Mouse (Mus musculus): ENCODE measurements at regions not wholly inside any gene's neighbourhood (a gene's known extent, or its start where the extent isn't known, plus 50 kb on each side); places are given as distances from the start of the nearest gene placed in this dataset.

- Histone ChIP-seq H3K9ac (ENCODE audit: low read depth, low read length) (no peak overlapping the region), H3K9me3 (ENCODE audit: control insufficient read depth, low read length) (no peaks in the 10 kb centered on the region), H3K4me2 (ENCODE audit: low read length) (no peak overlapping the region), H3K27ac (ENCODE audit: low read depth, low read length) (no peak overlapping the region), H3K36me3 (ENCODE audit: control insufficient read depth, insufficient read depth, low read length) (no peaks in the 10 kb centered on the region), H3K4me1 (ENCODE audit: control insufficient read depth, insufficient read depth, low read depth, low read length) (peaks cover 16% of the 10 kb centered on the region), H3K27me3 (replicated peaks; ENCODE audit: control insufficient read depth, insufficient read depth, low read length) (no peaks in the 10 kb centered on the region), H3K4me3 (ENCODE audit: low read length) (no peak overlapping the region)
- 38% methylated on average over 9 of the region's 9 CpGs for WGBS
- ATAC-seq, result no peak
Observed at GRCm38 (mm10) chr13:6465911-6466419, 82.0 kb upstream of the Pitrm1 start.

- no peak overlapping the region for H3K4me2 ChIP-seq (ENCODE audit: low read length)
- H3K9ac ChIP-seq (ENCODE audit: low read depth, low read length), result no peak overlapping the region
- H3K4me1 ChIP-seq (ENCODE audit: control insufficient read depth, insufficient read depth, low read depth, low read length), result peaks cover 27% of the 10 kb centered on the region
- H3K27ac ChIP-seq (ENCODE audit: low read depth, low read length), result no peak overlapping the region
- H3K36me3 ChIP-seq (ENCODE audit: control insufficient read depth, insufficient read depth, low read length), result no peaks in the 10 kb centered on the region
- WGBS, result 53% methylated on average over 11 of the region's 11 CpGs
- no peak overlapping the region for H3K4me3 ChIP-seq (ENCODE audit: low read length)
- no peaks in the 10 kb centered on the region for H3K9me3 ChIP-seq (ENCODE audit: control insufficient read depth, low read length)
- peak; percentile 40 for ATAC-seq
- no peaks in the 10 kb centered on the region for H3K27me3 ChIP-seq (replicated peaks; ENCODE audit: control insufficient read depth, insufficient read depth, low read length)
Observed at GRCm38 (mm10) chr13:6469446-6470227, 78.3 kb upstream of the Pitrm1 start.

- no peak overlapping the region for H3K9ac ChIP-seq (ENCODE audit: low read depth, low read length)
- no peaks in the 10 kb centered on the region for H3K9me3 ChIP-seq (ENCODE audit: control insufficient read depth, low read length)
- H3K27me3 ChIP-seq (replicated peaks; ENCODE audit: control insufficient read depth, insufficient read depth, low read length), result no peaks in the 10 kb centered on the region
- H3K4me3 ChIP-seq (ENCODE audit: low read length), result no peak overlapping the region
- no peaks in the 10 kb centered on the region for H3K36me3 ChIP-seq (ENCODE audit: control insufficient read depth, insufficient read depth, low read length)
- peaks cover 27% of the 10 kb centered on the region for H3K4me1 ChIP-seq (ENCODE audit: control insufficient read depth, insufficient read depth, low read depth, low read length)
- no peak overlapping the region for H3K4me2 ChIP-seq (ENCODE audit: low read length)
- no peak overlapping the region for H3K27ac ChIP-seq (ENCODE audit: low read depth, low read length)
- ATAC-seq, result no peak
- 44% methylated on average over 15 of the region's 15 CpGs for WGBS
Observed at GRCm38 (mm10) chr13:6470286-6471103, 77.5 kb upstream of the Pitrm1 start.

DNA sequence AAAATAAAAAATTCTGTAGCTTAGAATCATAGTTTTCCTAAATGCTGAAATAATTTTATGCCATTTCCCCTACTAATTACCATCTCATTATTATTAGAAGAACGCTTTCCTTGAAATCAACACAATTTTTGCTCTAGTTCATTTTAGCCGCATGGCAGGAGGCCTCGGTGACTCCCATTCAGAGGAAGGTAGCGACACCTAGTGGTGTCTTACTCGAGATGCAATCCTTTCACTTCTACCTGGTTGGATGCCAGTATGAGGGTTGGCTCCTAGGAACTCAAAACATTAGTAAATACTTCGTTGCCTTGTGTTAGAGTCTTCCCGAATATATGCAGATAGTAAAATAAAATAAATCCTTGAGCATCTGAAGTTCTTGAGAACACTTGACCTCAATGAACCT, 76.3 kb upstream of the Pitrm1 start:
- no peak overlapping the region for H3K4me2 ChIP-seq (ENCODE audit: low read length)
- H3K9me3 ChIP-seq (ENCODE audit: control insufficient read depth, low read length), result no peaks in the 10 kb centered on the region

DNA sequence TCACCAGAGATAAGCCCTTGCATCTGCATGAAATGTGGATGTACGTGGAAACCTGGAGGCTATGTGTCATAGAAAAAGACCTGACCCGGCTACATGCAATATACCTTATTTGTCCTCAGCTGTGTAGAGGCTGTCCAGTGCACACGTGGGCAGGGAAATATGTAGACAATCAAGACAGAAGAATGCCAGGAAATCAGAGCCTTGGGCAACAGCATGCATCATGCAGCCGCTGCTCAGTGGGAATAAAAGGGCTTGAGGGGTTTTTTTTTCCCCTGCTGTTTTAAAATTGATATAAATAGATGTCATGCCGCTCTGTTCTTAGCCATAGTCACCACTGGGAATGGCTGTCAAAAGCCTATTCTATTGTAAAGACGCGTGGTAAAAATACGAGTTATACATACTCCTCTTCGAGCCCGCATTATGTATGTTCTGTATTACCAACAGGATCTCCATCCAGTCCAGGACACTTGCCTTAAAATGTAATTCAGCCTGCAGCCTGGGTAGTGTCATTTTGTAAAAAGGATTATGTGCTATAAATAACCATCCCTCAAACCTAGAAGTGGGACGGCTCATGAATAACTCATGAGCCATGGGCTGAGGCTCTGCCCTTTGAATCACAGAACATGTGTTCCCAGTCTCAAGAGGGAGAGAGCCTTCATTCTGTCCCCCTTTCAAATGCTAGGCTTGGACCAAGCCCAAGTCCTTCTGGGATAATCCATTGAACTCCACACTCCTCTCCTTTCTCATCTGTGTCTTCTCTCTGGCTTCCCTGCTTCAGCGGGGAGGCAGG, 74.4 kb upstream of the Pitrm1 start:
- Histone ChIP-seq H3K27me3 (replicated peaks; ENCODE audit: control insufficient read depth, insufficient read depth, low read length) (no peaks in the 10 kb centered on the region), H3K36me3 (ENCODE audit: control insufficient read depth, insufficient read depth, low read length) (no peaks in the 10 kb centered on the region), H3K9me3 (ENCODE audit: control insufficient read depth, low read length) (no peaks in the 10 kb centered on the region), H3K4me2 (ENCODE audit: low read length) (no peak overlapping the region), H3K4me1 (ENCODE audit: control insufficient read depth, insufficient read depth, low read depth, low read length) (peaks cover 27% of the 10 kb centered on the region), H3K9ac (ENCODE audit: low read depth, low read length) (peak overlapping the region; percentile 3; the same call in 1 of the 2 replicates), H3K27ac (ENCODE audit: low read depth, low read length) (no peak overlapping the region), H3K4me3 (ENCODE audit: low read length) (no peak overlapping the region)
- ATAC-seq, result peak; percentile 86
- WGBS, result 20% methylated on average over 12 of the region's 12 CpGs

More for the DNA sequence above, 76.3 kb upstream of the Pitrm1 start:
- Histone ChIP-seq H3K4me3 (ENCODE audit: low read length) (no peak overlapping the region), H3K36me3 (ENCODE audit: control insufficient read depth, insufficient read depth, low read length) (no peaks in the 10 kb centered on the region), H3K27ac (ENCODE audit: low read depth, low read length) (no peak overlapping the region), H3K9ac (ENCODE audit: low read depth, low read length) (no peak overlapping the region), H3K27me3 (replicated peaks; ENCODE audit: control insufficient read depth, insufficient read depth, low read length) (no peaks in the 10 kb centered on the region), H3K4me1 (ENCODE audit: control insufficient read depth, insufficient read depth, low read depth, low read length) (peaks cover 27% of the 10 kb centered on the region)
- 5% methylated on average over 7 of the region's 7 CpGs for WGBS
- ATAC-seq, result peak; percentile 73

DNA sequence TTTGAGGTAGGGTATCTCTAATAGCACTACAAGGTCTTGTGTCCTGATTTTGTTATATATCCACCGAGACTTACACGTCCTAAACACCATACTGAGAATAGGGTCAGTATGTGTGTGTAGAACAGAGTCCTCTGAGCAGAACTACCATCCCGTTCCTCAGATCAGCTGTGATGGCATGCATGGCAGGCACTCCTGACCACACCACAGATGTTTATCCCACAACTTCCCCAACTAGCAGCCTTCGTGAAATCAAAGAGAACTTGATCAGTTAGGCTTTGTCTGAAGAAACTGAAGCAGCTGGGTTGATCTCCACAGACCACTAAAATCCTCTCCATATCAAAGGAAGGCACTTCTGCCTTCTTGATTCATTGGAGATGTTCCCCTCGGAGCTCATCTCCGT, 68.3 kb upstream of the Pitrm1 start:
- Histone ChIP-seq H3K36me3 (ENCODE audit: control insufficient read depth, insufficient read depth, low read length) (no peaks in the 10 kb centered on the region), H3K4me3 (ENCODE audit: low read length) (no peak overlapping the region), H3K27me3 (replicated peaks; ENCODE audit: control insufficient read depth, insufficient read depth, low read length) (no peaks in the 10 kb centered on the region), H3K4me1 (ENCODE audit: control insufficient read depth, insufficient read depth, low read depth, low read length) (no peaks in the 10 kb centered on the region), H3K27ac (ENCODE audit: low read depth, low read length) (no peak overlapping the region), H3K9ac (ENCODE audit: low read depth, low read length) (no peak overlapping the region), H3K9me3 (ENCODE audit: control insufficient read depth, low read length) (no peaks in the 10 kb centered on the region), H3K4me2 (ENCODE audit: low read length) (no peak overlapping the region)
- 72% methylated on average over 6 of the region's 6 CpGs for WGBS
- ATAC-seq, result no peak

DNA sequence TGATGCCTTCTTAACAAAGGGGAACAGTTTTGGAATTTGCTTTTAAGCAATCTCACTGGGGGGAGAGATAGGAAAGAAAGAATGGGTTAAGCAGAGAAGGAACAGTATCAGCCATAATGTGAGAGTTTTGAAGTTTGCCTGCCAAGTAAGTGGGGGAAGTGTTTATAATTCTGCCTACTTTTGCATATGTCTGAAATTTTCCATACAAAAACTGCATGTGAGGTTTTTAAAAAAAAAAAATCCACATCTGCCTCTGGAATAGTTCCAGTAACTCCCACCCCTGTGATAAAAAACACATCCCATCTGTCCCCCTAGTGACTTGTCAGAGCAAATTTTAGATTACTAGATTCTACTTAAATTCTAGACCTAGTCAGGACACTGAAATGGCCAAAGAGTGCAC, 63.5 kb upstream of the Pitrm1 start:
- Histone ChIP-seq H3K27me3 (replicated peaks; ENCODE audit: control insufficient read depth, insufficient read depth, low read length) (no peaks in the 10 kb centered on the region), H3K4me1 (ENCODE audit: control insufficient read depth, insufficient read depth, low read depth, low read length) (no peaks in the 10 kb centered on the region), H3K9ac (ENCODE audit: low read depth, low read length) (no peak overlapping the region), H3K27ac (ENCODE audit: low read depth, low read length) (no peak overlapping the region), H3K4me2 (ENCODE audit: low read length) (no peak overlapping the region), H3K36me3 (ENCODE audit: control insufficient read depth, insufficient read depth, low read length) (no peaks in the 10 kb centered on the region), H3K9me3 (ENCODE audit: control insufficient read depth, low read length) (no peaks in the 10 kb centered on the region), H3K4me3 (ENCODE audit: low read length) (no peak overlapping the region)
- no peak for ATAC-seq

DNA sequence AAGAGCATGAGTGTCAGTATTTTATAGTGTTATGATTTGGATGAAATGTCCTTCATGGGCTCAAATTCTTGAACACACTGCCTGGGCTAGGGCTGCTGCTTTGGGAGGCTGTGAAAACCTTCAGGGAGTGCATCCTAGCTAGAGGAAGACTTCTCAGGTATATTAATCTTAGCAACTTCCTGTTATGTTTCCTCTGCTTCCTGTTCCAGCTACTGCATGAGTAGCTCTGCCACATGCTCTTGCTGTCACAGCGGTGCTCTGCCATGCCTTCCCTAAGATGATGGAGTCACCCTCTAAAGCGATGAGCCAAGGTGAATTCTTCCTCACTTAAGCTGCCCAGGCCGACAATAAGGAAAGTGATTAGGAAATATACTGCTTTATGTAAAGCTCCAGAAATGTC, 60.1 kb upstream of the Pitrm1 start:
- ATAC-seq, result no peak
- no peak overlapping the region for H3K27ac ChIP-seq (ENCODE audit: low read depth, low read length)
- H3K27me3 ChIP-seq (replicated peaks; ENCODE audit: control insufficient read depth, insufficient read depth, low read length), result no peaks in the 10 kb centered on the region
- WGBS, result 94% methylated on average over 3 of the region's 3 CpGs
- H3K4me3 ChIP-seq (ENCODE audit: low read length), result no peak overlapping the region
- no peak overlapping the region for H3K4me2 ChIP-seq (ENCODE audit: low read length)
- no peaks in the 10 kb centered on the region for H3K9me3 ChIP-seq (ENCODE audit: control insufficient read depth, low read length)
- H3K4me1 ChIP-seq (ENCODE audit: control insufficient read depth, insufficient read depth, low read depth, low read length), result no peaks in the 10 kb centered on the region
- no peaks in the 10 kb centered on the region for H3K36me3 ChIP-seq (ENCODE audit: control insufficient read depth, insufficient read depth, low read length)
- H3K9ac ChIP-seq (ENCODE audit: low read depth, low read length), result no peak overlapping the region
